Mouse (Mus musculus) midbrain, embryonic 13.5 days (tissue): Measurements from ENCODE around the gene Gpc2. TPM values are rescaled to one million over a fixed set of nuclear protein-coding genes. Genes with fewer than 3 reads are reported as not detected.

Experiments
- ATAC-seq: fragments of 200-750 bp; cut with Nextera tagmentation; 2 replicates; pipeline ENCODE4 v1.8.0; 2017; ENCODE audit warnings: mild to moderate bottlenecking, moderate TSS enrichment, moderate library complexity
- H3K27ac ChIP-seq: fragments of 300-500 bp; sonication (generic); 2 replicates; pipeline ENCODE4 v1.5.1; 2015; ENCODE audit warnings: inconsistent platforms, mild to moderate bottlenecking, moderate library complexity
- H3K27me3 ChIP-seq: fragments of 300-500 bp; sonication (generic); 2 replicates; pipeline ENCODE4 v1.6.1; 2015; ENCODE audit warnings: mild to moderate bottlenecking, inconsistent platforms
- H3K36me3 ChIP-seq: fragments of 300-500 bp; sonication (generic); 2 replicates; pipeline ENCODE4 v1.6.1; 2015; ENCODE audit warnings: mild to moderate bottlenecking, inconsistent platforms
- H3K4me1 ChIP-seq: fragments of 300-500 bp; sonication (generic); replicated peaks from 2 replicates; pipeline ENCODE4 v1.6.1; 2015; ENCODE audit warnings: inconsistent platforms
- H3K4me2 ChIP-seq: fragments of 300-500 bp; sonication (generic); replicated peaks from 2 replicates; pipeline ENCODE4 v1.6.1; 2015; ENCODE audit warnings: moderate library complexity, mild to moderate bottlenecking, inconsistent platforms
- H3K4me3 ChIP-seq: fragments of 300-500 bp; sonication (generic); replicated peaks from 2 replicates; pipeline ENCODE4 v1.5.1; 2015; ENCODE audit warnings: mild to moderate bottlenecking, inconsistent platforms
- H3K9ac ChIP-seq: fragments of 300-500 bp; sonication (generic); replicated peaks from 2 replicates; pipeline ENCODE4 v1.6.1; 2015; ENCODE audit warnings: mild to moderate bottlenecking, inconsistent platforms
- H3K9me3 ChIP-seq: fragments of 300-500 bp; sonication (generic); 2 replicates; pipeline ENCODE4 v1.6.1; 2016; ENCODE audit warnings: mild to moderate bottlenecking, inconsistent platforms
- WGBS: fragments of 180-500 bp; shearing (Covaris S2); methylation state at CpG from one replicate; pipeline ENCODE4 v1.1.7; 2015; 5-methylcytosine and 5-hydroxymethylcytosine counted together
- polyA plus RNA-seq: library from polyadenylated mRNA; unstranded; fragments of >200 nt; fragmentation: Nextera tagmentation; extraction: Ambion mirVana; gene quantifications from 2 replicates; pipeline ENCODE4 v1.2.1, GENCODE M21; 2015

The Gpc2 gene
- polyA plus RNA-seq: 236 and 248 TPM in 2 replicates

GRCm38 (mm10) chr5:138279585-138280424, at the start of gene Gpc2, which contains the start of the genes Gm43720 and Stag3:
TSS of gene Gpc2 (minus strand) at chr5:138280005.
TSS of gene Gm43720 (minus strand) at chr5:138279958.
TSS of gene Stag3 (plus strand) at chr5:138280240.
- H3K9me3 ChIP-seq: peaks cover 4% of the 10 kb centered on the region; the same call in 1 of the 2 replicates
- H3K27me3 ChIP-seq: peaks cover 8% of the 10 kb centered on the region
- peaks cover 43% of the 10 kb centered on the region for H3K4me1 ChIP-seq
- H3K36me3 ChIP-seq: peaks cover 31% of the 10 kb centered on the region
- WGBS: under 1% methylated on average over 56 of the region's 56 CpGs
- peak; percentile 99 for ATAC-seq
- peak within 1 kb of the TSS; percentile 94 for H3K9ac ChIP-seq
- peak within 1 kb of the TSS; percentile 85 for H3K4me3 ChIP-seq
- H3K4me2 ChIP-seq: peak within 1 kb of the TSS; percentile 96
- peak within 1 kb of the TSS; percentile 81 for H3K27ac ChIP-seq

GRCm38 (mm10) chr5:138312795-138313194, 33.0 kb upstream of the Gpc2 start:
- no peak for ATAC-seq
- Histone ChIP-seq H3K9me3 (no peaks in the 10 kb centered on the region), H3K4me3 (no peak overlapping the region), H3K4me1 (no peaks in the 10 kb centered on the region), H3K27me3 (no peaks in the 10 kb centered on the region), H3K27ac (no peak overlapping the region), H3K4me2 (no peak overlapping the region), H3K36me3 (no peaks in the 10 kb centered on the region), H3K9ac (no peak overlapping the region)
- 91% methylated on average over 3 of the region's 3 CpGs for WGBS

GRCm38 (mm10) chr5:138299613-138300012, 19.8 kb upstream of the Gpc2 start:
- no peak overlapping the region for H3K27ac ChIP-seq
- no peak for ATAC-seq
- H3K27me3 ChIP-seq: no peaks in the 10 kb centered on the region
- H3K4me1 ChIP-seq: no peaks in the 10 kb centered on the region
- H3K4me2 ChIP-seq: no peak overlapping the region
- no peak overlapping the region for H3K9ac ChIP-seq
- no peaks in the 10 kb centered on the region for H3K36me3 ChIP-seq
- H3K4me3 ChIP-seq: no peak overlapping the region
- WGBS: 87% methylated on average over 2 of the region's 2 CpGs
- H3K9me3 ChIP-seq: no peaks in the 10 kb centered on the region

- Histone ChIP-seq H3K4me3 (no peak overlapping the region), H3K36me3 (no peaks in the 10 kb centered on the region), H3K9ac (no peak overlapping the region), H3K9me3 (no peaks in the 10 kb centered on the region), H3K27ac (no peak overlapping the region), H3K4me1 (no peaks in the 10 kb centered on the region), H3K4me2 (no peak overlapping the region), H3K27me3 (no peaks in the 10 kb centered on the region)
- ATAC-seq: no peak
Measured at GRCm38 (mm10) chr5:138294158-138294557, 14.4 kb upstream of the Gpc2 start.

- Histone ChIP-seq H3K9me3 (no peaks in the 10 kb centered on the region), H3K36me3 (no peaks in the 10 kb centered on the region), H3K4me1 (no peaks in the 10 kb centered on the region), H3K4me2 (no peak overlapping the region), H3K9ac (no peak overlapping the region), H3K27me3 (no peaks in the 10 kb centered on the region), H3K4me3 (no peak overlapping the region), H3K27ac (no peak overlapping the region)
- 82% methylated on average over 1 of the region's 1 CpGs for WGBS
- ATAC-seq: no peak
Measured at GRCm38 (mm10) chr5:138291638-138292037, 11.8 kb upstream of the Gpc2 start.

- Histone ChIP-seq H3K9ac (no peak overlapping the region), H3K4me3 (no peak overlapping the region), H3K27me3 (no peaks in the 10 kb centered on the region), H3K9me3 (no peaks in the 10 kb centered on the region), H3K36me3 (no peaks in the 10 kb centered on the region), H3K4me2 (no peak overlapping the region), H3K27ac (no peak overlapping the region), H3K4me1 (no peaks in the 10 kb centered on the region)
- WGBS: 75% methylated on average over 3 of the region's 3 CpGs
- no peak for ATAC-seq
Measured at GRCm38 (mm10) chr5:138287861-138288260, 8.1 kb upstream of the Gpc2 start.

- Histone ChIP-seq H3K36me3 (no peaks in the 10 kb centered on the region), H3K4me3 (no peak overlapping the region), H3K4me1 (peaks cover 6% of the 10 kb centered on the region), H3K4me2 (no peak overlapping the region), H3K27ac (no peak overlapping the region), H3K27me3 (peaks cover 8% of the 10 kb centered on the region), H3K9ac (no peak overlapping the region), H3K9me3 (peaks cover 4% of the 10 kb centered on the region; the same call in 1 of the 2 replicates)
- 48% methylated on average over 1 of the region's 1 CpGs for WGBS
- ATAC-seq: no peak
Measured at GRCm38 (mm10) chr5:138283540-138283939, 3.7 kb upstream of the Gpc2 start.

GRCm38 (mm10) chr5:138281798-138282197, 2.0 kb upstream of the Gpc2 start:
- Histone ChIP-seq H3K36me3 (peaks cover 15% of the 10 kb centered on the region), H3K27ac (no peak overlapping the region), H3K4me2 (no peak overlapping the region), H3K9ac (no peak overlapping the region), H3K4me3 (no peak overlapping the region), H3K4me1 (peaks cover 23% of the 10 kb centered on the region), H3K27me3 (peaks cover 8% of the 10 kb centered on the region), H3K9me3 (peaks cover 4% of the 10 kb centered on the region; the same call in 1 of the 2 replicates)
- no peak for ATAC-seq
- WGBS: 84% methylated on average over 2 of the region's 2 CpGs

GRCm38 (mm10) chr5:138280829-138281228, 1.0 kb upstream of the Gpc2 start:
- 93% methylated on average over 15 of the region's 15 CpGs for WGBS
- Histone ChIP-seq H3K9ac (no peak overlapping the region), H3K4me1 (peaks cover 33% of the 10 kb centered on the region), H3K4me2 (peak overlapping the region; percentile 96; the same call in 1 of the 2 replicates), H3K36me3 (peaks cover 23% of the 10 kb centered on the region), H3K4me3 (no peak overlapping the region), H3K27ac (no peak overlapping the region), H3K27me3 (peaks cover 8% of the 10 kb centered on the region), H3K9me3 (peaks cover 4% of the 10 kb centered on the region; the same call in 1 of the 2 replicates)
- no peak for ATAC-seq

- peak; percentile 1; the same call in 1 of the 2 replicates for ATAC-seq
- Histone ChIP-seq H3K9ac (no peak overlapping the region), H3K4me2 (peak overlapping the region; percentile 96), H3K27ac (no peak overlapping the region), H3K4me3 (peak overlapping the region; percentile 85), H3K27me3 (peaks cover 8% of the 10 kb centered on the region), H3K9me3 (peaks cover 4% of the 10 kb centered on the region; the same call in 1 of the 2 replicates), H3K36me3 (peaks cover 27% of the 10 kb centered on the region), H3K4me1 (peaks cover 37% of the 10 kb centered on the region)
- 21% methylated on average over 26 of the region's 26 CpGs for whole genome bisulfite sequencing
Measured at GRCm38 (mm10) chr5:138280425-138280768, 592 bp upstream of the Gpc2 start.

- no peak for ATAC-seq
- Histone ChIP-seq H3K4me2 (peak overlapping the region; percentile 96), H3K36me3 (peaks cover 38% of the 10 kb centered on the region), H3K27me3 (peaks cover 8% of the 10 kb centered on the region), H3K4me3 (peak overlapping the region; percentile 85), H3K9me3 (peaks cover 4% of the 10 kb centered on the region; the same call in 1 of the 2 replicates), H3K27ac (no peak overlapping the region), H3K9ac (peak overlapping the region; percentile 94), H3K4me1 (peaks cover 61% of the 10 kb centered on the region)
- WGBS: 89% methylated on average over 7 of the region's 7 CpGs
Measured at GRCm38 (mm10) chr5:138277994-138278393, 1.8 kb downstream of the Gpc2 start.
